Mouse (Mus musculus) kidney, embryonic 15.5 days (tissue): ENCODE data around the gene Snurf. TPM values are rescaled to one million over a fixed set of nuclear protein-coding genes. Genes with fewer than 3 reads are reported as not detected.
A peak's percentile ranks its signal among the peaks of the same experiment; 100 is the strongest.

Source experiments
- ATAC-seq: fragments of 200-750 bp; cut with Nextera tagmentation; replicated peaks from 2 replicates; pipeline ENCODE4 v1.8.0; 2017; ENCODE audit warnings: moderate TSS enrichment; ENCODE audit not compliant: low FRiP score
- H3K27ac ChIP-seq: fragments of 300-500 bp; sonication (generic); 2 replicates; pipeline ENCODE4 v1.5.1; 2015; ENCODE audit warnings: mild to moderate bottlenecking, inconsistent platforms
- H3K27me3 ChIP-seq: fragments of 300-500 bp; sonication (generic); 2 replicates; pipeline ENCODE4 v1.6.1; 2015; ENCODE audit warnings: inconsistent platforms
- H3K36me3 ChIP-seq: fragments of 300-500 bp; sonication (generic); 2 replicates; pipeline ENCODE4 v1.6.1; 2015; ENCODE audit warnings: inconsistent platforms
- H3K4me1 ChIP-seq: fragments of 300-500 bp; sonication (generic); 2 replicates; pipeline ENCODE4 v1.6.1; 2015; ENCODE audit warnings: inconsistent platforms
- H3K4me2 ChIP-seq: fragments of 300-500 bp; sonication (generic); 2 replicates; pipeline ENCODE4 v1.6.1; 2015; ENCODE audit warnings: moderate library complexity, mild to moderate bottlenecking, inconsistent platforms
- H3K4me3 ChIP-seq: fragments of 300-500 bp; sonication (generic); replicated peaks from 2 replicates; pipeline ENCODE4 v1.5.1; 2015; ENCODE audit warnings: mild to moderate bottlenecking, inconsistent platforms
- H3K9ac ChIP-seq: fragments of 300-500 bp; sonication (generic); 2 replicates; pipeline ENCODE4 v1.6.1; 2015; ENCODE audit warnings: mild to moderate bottlenecking, inconsistent platforms
- H3K9me3 ChIP-seq: fragments of 300-500 bp; sonication (generic); replicated peaks from 2 replicates; pipeline ENCODE4 v1.6.1; 2016; ENCODE audit warnings: inconsistent platforms
- WGBS: fragments of 180-500 bp; shearing (Covaris S2); methylation state at CpG from one replicate; pipeline ENCODE4 v1.1.7; 2015; ENCODE audit warnings: mixed read lengths; 5-methylcytosine and 5-hydroxymethylcytosine counted together
- polyA plus RNA-seq: library from polyadenylated mRNA; unstranded; fragments of >200 nt; fragmentation: Nextera tagmentation; extraction: Ambion mirVana; gene quantifications from 2 replicates; pipeline ENCODE4 v1.2.1, GENCODE M21; 2015

Snurf gene
- polyA plus RNA-seq = 24.7 and 36.4 TPM in 2 replicates

- 48% methylated on average over 30 of the region's 30 CpGs for WGBS
- peak; percentile 83 for ATAC-seq
- H3K27me3 ChIP-seq = no peaks in the 10 kb centered on the region
- H3K9me3 ChIP-seq = peaks cover 16% of the 10 kb centered on the region; the same call in 1 of the 2 replicates
- peak within 1 kb of the TSS; percentile 40 for H3K9ac ChIP-seq
- peak within 1 kb of the TSS; percentile 63 for H3K4me2 ChIP-seq
- H3K4me3 ChIP-seq = peak within 1 kb of the TSS; percentile 57
- H3K36me3 ChIP-seq = no peaks in the 10 kb centered on the region
- H3K27ac ChIP-seq = peak within 1 kb of the TSS; percentile 63; the same call in 1 of the 2 replicates
- H3K4me1 ChIP-seq = no peaks in the 10 kb centered on the region
These were observed at the start of gene Snurf, which contains the start of gene Gm38393 for GRCm38 (mm10) chr7:60004606-60005330. Gene Snurf, minus strand, starts transcription at chr7:60005049. Gene Gm38393, minus strand, starts transcription at chr7:60005064.

- Histone ChIP-seq H3K27ac (no peak overlapping the region), H3K4me2 (no peak overlapping the region), H3K4me3 (no peak overlapping the region), H3K36me3 (no peaks in the 10 kb centered on the region), H3K9me3 (no peaks in the 10 kb centered on the region), H3K4me1 (no peaks in the 10 kb centered on the region), H3K27me3 (no peaks in the 10 kb centered on the region), H3K9ac (no peak overlapping the region)
- no peak for ATAC-seq
- 77% methylated on average over 6 of the region's 6 CpGs for WGBS
These were observed 42.8 kb upstream of the Snurf start for GRCm38 (mm10) chr7:60047481-60048201.

- Histone ChIP-seq H3K27ac (no peak overlapping the region), H3K4me2 (no peak overlapping the region), H3K4me1 (no peaks in the 10 kb centered on the region), H3K36me3 (no peaks in the 10 kb centered on the region), H3K27me3 (no peaks in the 10 kb centered on the region), H3K9me3 (0 out of 2 replicates have a peak, but pooled peaks cover 3% of the 10 kb centered on the region), H3K9ac (no peak overlapping the region), H3K4me3 (no peak overlapping the region)
- no peak for ATAC-seq
- WGBS = 57% methylated on average over 3 of the region's 3 CpGs
These were observed 8.3 kb upstream of the Snurf start for GRCm38 (mm10) chr7:60013186-60013585.

GRCm38 (mm10) chr7:60007727-60008360 is 3.0 kb upstream of the Snurf start:
- Histone ChIP-seq H3K36me3 (no peaks in the 10 kb centered on the region), H3K9ac (no peak overlapping the region), H3K4me1 (no peaks in the 10 kb centered on the region), H3K4me3 (no peak overlapping the region), H3K4me2 (no peak overlapping the region), H3K9me3 (peaks cover 18% of the 10 kb centered on the region; the same call in 1 of the 2 replicates), H3K27ac (no peak overlapping the region), H3K27me3 (no peaks in the 10 kb centered on the region)
- 50% methylated on average over 3 of the region's 3 CpGs for WGBS
- ATAC-seq = no peak

GRCm38 (mm10) chr7:60006262-60006661 is 1.4 kb upstream of the Snurf start:
- H3K27ac ChIP-seq = no peak overlapping the region
- H3K4me2 ChIP-seq = no peak overlapping the region
- no peak overlapping the region for H3K4me3 ChIP-seq
- no peaks in the 10 kb centered on the region for H3K27me3 ChIP-seq
- no peaks in the 10 kb centered on the region for H3K36me3 ChIP-seq
- no peak overlapping the region for H3K9ac ChIP-seq
- H3K9me3 ChIP-seq = peaks cover 16% of the 10 kb centered on the region; the same call in 1 of the 2 replicates
- ATAC-seq = no peak
- H3K4me1 ChIP-seq = no peaks in the 10 kb centered on the region
- WGBS = 61% methylated on average over 2 of the region's 2 CpGs

- peaks cover 16% of the 10 kb centered on the region; the same call in 1 of the 2 replicates for H3K9me3 ChIP-seq
- H3K4me1 ChIP-seq = no peaks in the 10 kb centered on the region
- H3K4me3 ChIP-seq = peak overlapping the region; percentile 57
- H3K27ac ChIP-seq = peak overlapping the region; percentile 63; the same call in 1 of the 2 replicates
- H3K27me3 ChIP-seq = no peaks in the 10 kb centered on the region
- peak overlapping the region; percentile 63 for H3K4me2 ChIP-seq
- ATAC-seq = peak; percentile 91
- H3K9ac ChIP-seq = peak overlapping the region; percentile 40
- WGBS = 54% methylated on average over 22 of the region's 22 CpGs
- H3K36me3 ChIP-seq = no peaks in the 10 kb centered on the region
These were observed 786 bp downstream of the Snurf start for GRCm38 (mm10) chr7:60003921-60004605.

GRCm38 (mm10) chr7:60003006-60003865 is 1.6 kb downstream of the Snurf start:
- peak overlapping the region; percentile 40 for H3K9ac ChIP-seq

GRCm38 (mm10) chr7:59978646-59979045 is 26.2 kb downstream of the Snurf start:
- Histone ChIP-seq H3K36me3 (peaks cover 6% of the 10 kb centered on the region; the same call in 1 of the 2 replicates), H3K9ac (no peak overlapping the region), H3K27ac (no peak overlapping the region), H3K9me3 (no peaks in the 10 kb centered on the region), H3K27me3 (no peaks in the 10 kb centered on the region), H3K4me3 (no peak overlapping the region), H3K4me1 (no peaks in the 10 kb centered on the region), H3K4me2 (no peak overlapping the region)
- ATAC-seq = no peak
- 62% methylated on average over 1 of the region's 1 CpGs for WGBS

More at GRCm38 (mm10) chr7:60003006-60003865, 1.6 kb downstream of the Snurf start:
- Histone ChIP-seq H3K4me3 (peak overlapping the region; percentile 57), H3K27ac (0 out of 2 replicates have a peak overlapping the region, but pooled peaks have one; percentile 63), H3K4me2 (peak overlapping the region; percentile 63), H3K4me1 (no peaks in the 10 kb centered on the region), H3K36me3 (no peaks in the 10 kb centered on the region), H3K9me3 (peaks cover 16% of the 10 kb centered on the region; the same call in 1 of the 2 replicates), H3K27me3 (no peaks in the 10 kb centered on the region)
- ATAC-seq = no peak
- 59% methylated on average over 12 of the region's 12 CpGs for WGBS
